Mouse (Mus musculus): Measurements from ENCODE around the gene Hist2h3c1.
"Not testable (repeated sequence)": the region's sequence is repeated elsewhere in the genome, so short reads cannot be mapped to it uniquely, and the experiment has no call there.

Hist2h3c1 gene

DNA sequence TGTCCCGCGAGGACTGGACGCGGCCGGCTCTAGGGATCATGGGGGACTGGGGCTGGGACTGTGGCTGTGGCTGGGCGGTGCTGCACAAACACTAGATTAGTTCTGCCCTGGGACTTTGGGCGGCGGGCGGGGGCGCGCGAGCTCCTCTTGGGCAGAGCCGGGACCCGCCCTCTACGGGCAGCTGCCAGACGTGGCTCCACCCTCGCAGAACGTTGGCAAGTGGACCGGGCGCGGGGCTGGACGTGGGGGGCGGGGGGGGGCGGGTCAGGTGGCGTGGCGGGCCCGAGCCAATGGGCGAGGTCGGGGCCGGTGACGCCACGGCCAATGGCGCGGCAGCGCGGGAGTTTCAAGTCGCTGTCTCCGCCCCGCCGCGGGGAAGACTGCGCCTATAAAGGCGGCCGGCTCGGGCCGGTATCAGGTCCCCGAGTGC is at the start of gene Hist2h3c1:
TSS of gene Hist2h3c1 (plus strand) at position 259 of the 430 bp plus-strand sequence.
- DNase-seq: not testable (repeated sequence)

DNA sequence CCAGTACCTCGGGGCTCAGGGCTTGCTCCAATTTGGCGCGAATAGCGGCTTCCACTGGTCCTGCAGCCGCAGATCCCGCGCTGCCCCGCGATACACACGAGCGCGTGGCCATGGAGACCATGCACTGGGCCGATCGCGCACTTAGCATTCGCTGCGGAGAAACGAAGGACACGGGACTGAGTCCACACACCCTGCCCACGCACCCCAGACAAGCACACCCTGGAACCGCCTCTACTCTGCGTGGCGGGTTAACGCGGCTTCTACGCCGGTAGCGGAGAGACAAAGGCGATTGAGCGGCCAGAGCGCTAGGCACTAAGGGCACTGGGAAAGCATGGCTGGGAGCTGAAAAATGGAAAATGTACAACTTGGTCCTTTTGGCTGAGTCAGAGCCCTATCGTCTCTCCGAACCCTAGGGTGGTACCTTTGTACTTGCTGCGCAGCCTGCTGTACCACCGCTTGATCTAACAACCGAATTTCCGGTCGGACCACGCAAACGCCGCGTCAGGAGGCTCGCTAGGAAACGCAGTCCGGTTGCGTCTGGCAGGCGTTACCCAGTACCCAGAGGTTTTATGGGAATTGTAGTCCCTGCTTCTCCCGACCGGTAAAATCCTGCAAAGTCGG is 49.2 kb upstream of the Hist2h3c1 start:
- DNase-seq: peak; percentile 92

DNA sequence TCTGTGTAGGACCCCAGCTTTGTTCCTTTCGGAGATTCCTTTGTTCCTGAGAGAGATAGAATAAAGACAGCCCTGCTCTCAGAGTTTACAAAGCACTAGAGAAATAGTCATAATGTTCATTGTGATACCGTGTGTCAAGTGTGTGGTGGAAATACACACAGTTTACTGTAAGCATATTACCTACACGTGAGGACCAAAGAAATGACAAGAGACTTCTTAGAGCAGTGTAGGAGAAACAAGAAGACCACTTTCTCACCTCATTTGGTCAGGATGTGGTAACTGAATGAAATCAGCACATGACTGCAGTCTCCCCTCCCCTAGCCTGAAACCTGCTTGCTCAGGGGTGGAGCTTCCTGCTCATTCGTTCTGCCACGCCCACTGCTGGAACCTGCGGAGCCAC is 48.3 kb upstream of the Hist2h3c1 start:
- DNase-seq: peak; percentile 31

DNA sequence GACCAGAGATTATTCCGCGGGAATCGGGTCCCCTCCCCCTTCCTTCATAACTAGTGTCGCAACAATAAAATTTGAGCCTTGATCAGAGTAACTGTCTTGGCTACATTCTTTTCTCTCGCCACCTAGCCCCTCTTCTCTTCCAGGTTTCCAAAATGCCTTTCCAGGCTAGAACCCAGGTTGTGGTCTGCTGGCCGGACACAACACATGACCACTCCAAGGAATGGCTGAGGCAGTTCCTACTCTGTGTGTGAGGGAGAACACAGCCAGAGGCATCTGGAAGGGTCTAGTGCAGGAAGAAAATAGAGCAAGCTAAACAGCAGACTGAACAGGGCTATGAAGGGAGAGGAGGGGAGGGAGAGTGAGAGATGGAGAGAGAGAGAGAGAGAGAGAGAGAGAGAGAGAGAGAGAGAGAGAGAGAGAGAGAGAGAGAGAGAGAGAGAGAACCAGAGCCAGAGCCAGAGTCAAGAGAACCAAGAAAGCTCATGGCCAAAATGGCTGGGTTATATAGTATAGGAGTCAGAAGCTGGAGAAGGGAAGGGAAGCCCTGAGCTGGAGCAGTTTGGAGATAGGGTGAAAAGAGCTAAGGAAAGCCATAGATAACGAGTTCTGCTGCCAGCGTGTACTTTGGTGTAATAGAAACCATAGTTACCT is 47.8 kb upstream of the Hist2h3c1 start:
- not testable (repeated sequence) for DNase-seq

DNA sequence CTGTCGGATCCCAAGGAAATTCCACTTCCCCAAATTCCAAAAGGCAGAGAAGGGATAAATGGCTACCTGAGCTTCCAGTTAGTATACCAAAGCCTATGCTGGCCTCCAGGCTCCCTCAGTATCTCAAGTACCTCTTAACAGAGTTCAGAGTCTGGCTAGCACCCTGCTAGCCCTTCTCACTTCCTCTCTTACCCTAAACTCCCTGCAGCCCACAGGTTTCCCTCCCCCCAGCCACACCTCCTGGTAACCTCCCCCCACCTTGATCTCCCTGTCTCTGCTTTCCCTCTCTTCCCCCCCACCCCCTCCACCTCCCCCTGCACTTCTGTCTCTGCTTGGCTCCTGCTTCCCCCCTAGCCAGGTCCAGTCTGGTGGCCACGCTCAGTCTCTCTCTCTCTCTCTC is 46.8 kb upstream of the Hist2h3c1 start:
- no peak for DNase-seq

DNA sequence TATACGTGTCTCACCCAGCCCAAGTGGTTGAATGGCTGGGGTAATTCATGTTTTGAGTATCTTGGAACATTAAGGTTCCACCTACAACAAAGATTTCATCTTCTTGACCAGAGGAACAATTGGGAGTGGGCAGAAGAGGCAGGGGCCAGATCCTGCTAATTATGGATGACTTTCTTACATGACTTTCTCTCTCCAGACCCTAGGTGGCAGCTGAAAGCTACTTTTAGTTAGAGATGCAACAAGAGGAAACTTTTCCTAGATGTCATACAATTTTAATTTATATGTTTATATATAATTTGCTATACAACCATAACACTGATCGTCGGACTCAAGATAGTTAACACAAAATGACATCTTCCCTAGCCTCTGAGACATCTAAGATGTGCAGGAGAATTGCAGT is 38.7 kb upstream of the Hist2h3c1 start:
- no peak for DNase-seq

DNA sequence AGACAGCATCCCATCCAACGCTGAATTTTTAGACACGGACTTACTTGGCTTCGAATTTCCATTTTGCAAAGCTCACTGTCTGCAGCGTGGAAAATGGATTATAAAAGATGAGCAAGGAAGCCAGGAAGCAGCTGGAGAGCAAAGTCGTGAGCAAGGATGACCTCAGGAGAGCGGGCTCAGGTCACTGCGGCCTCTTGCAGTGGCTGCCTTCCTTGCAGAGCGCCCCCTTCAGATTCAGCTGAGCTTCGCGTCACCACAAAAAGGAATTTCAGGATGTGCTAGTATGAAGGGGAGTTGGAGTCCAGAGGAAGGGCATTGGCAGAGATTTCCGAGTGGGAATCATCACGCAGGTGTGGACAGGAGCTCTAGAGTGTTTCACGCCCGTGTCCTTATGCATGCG is 37.2 kb upstream of the Hist2h3c1 start:
- peak; percentile 38 for DNase-seq

DNA sequence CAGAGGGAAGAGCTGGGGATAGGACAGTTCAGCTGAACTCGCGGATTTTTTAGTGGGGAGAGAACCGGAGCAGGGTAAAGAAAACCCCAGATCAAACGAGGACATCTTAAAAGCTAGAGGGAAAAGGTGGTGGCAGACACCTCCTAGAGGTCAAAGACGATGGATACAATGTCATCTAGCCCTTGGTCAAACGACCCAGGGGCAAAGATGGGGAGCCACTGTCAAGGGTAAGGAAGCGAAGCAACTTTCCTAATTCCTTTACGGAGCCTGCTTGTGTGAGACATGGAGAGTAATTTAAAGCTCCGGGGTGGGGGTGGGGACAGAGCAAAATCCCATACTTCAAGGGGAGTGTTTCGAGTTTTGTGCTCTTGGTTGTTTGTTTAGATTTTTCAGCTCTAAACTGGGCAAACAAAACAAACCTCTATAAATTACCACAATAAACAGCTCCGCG is 27.3 kb upstream of the Hist2h3c1 start:
- DNase-seq: no peak

DNA sequence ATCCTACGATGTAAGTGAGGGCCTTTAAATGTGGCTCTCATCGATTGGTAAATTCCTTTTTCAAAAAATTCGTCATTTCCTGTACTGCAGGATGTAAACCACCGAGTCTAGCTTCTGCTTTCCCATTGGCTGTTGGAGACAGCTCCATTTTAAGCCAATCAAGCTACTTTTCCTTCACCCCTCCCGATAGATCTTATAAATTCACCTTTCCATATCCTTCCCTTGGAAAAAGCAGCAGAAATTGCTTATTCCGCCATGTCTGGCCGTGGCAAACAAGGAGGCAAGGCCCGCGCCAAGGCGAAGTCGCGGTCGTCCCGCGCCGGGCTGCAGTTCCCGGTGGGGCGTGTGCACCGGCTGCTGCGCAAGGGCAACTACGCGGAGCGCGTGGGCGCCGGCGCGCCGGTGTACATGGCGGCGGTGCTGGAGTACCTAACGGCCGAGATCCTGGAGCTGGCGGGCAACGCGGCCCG is 26.8 kb upstream of the Hist2h3c1 start, which contains the start of the genes Bola1 and Hist2h2ab:
TSS of gene Bola1 (minus strand) at position 49 of the 470 bp plus-strand sequence.
TSS of gene Hist2h2ab (plus strand) at position 205 of the 470 bp plus-strand sequence.
- peak; percentile 94 for DNase-seq

DNA sequence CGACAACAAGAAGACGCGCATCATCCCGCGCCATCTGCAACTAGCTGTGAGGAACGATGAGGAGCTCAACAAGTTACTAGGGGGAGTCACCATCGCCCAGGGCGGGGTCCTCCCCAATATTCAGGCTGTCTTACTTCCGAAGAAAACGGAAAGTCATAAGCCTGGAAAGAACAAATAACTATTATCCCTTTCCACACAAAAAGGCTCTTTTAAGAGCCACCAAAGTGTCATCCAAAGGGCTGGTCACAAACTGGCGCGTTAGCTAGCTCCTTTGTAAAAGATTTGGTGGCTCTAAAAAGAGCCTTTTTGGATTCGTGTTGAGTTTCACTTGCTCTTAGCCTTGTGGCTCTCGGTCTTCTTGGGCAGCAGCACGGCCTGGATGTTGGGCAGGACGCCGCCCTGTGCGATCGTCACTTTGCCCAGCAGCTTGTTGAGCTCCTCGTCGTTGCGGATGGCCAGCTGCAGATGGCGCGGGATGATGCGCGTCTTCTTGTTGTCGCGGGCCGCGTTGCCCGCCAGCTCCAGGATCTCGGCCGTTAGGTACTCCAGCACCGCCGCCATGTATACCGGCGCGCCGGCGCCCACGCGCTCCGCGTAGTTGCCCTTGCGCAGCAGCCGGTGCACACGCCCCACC is 26.2 kb upstream of the Hist2h3c1 start:
- DNase-seq: peak; percentile 67

DNA sequence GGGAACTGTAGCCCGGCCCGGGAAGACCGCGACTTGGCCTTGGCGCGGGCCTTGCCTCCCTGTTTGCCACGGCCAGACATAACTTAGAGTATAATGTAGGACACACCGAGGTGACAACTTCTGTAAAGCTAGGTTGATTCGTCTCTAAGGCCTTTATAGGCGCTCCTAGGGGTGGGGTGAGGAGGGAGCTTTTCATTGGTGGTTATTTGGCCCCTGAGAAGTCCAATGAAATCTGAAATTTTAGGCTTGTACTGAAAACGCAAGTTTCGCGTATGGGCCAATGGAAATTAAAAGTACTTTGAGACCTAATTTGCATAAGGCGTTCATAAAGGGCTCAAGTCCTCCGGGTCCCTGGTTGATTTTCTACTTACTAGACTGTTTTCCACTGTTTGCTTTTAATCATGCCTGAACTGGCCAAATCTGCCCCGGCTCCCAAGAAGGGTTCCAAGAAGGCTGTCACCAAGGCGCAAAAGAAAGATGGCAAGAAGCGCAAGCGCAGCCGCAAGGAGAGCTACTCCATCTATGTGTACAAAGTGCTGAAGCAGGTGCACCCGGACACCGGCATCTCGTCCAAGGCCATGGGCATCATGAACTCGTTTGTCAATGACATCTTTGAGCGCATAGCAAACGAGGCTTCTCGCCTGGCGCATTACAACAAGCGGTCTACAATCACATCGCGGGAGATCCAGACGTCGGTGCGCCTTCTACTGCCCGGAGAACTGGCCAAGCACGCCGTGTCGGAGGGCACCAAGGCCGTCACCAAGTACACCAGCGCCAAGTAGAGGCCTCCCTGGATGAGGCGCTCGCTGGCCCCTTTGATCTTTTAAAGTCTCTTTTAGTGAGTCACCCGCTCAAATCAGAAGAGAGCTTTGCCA is 25.5 kb upstream of the Hist2h3c1 start, which contains the start of the genes Hist2h2ac and Hist2h2be:
TSS of gene Hist2h2ac (minus strand) at position 116 of the 875 bp plus-strand sequence.
TSS of gene Hist2h2be (plus strand) at position 355 of the 875 bp plus-strand sequence.
- peak; percentile 95 for DNase-seq

DNA sequence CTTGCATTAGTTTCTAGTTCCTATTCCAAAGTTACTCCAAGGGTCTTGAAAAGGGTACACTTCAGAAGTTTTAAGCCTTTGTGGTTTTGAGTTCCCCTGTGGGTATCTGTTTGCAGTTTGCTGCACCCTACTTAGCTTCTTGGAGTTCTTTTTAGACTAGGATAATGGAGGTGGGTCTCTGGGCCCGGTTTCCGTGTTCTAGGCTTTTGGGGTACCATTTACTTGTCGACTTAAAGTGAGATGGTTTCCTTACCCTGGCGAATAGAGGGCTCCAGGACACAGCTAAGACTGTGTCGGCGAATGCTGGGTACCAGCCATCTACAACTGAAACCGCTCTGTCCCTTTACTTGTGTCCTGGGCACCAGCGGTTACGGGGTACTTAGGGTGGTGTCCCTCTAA is 24.8 kb upstream of the Hist2h3c1 start:
- no peak for DNase-seq

DNA sequence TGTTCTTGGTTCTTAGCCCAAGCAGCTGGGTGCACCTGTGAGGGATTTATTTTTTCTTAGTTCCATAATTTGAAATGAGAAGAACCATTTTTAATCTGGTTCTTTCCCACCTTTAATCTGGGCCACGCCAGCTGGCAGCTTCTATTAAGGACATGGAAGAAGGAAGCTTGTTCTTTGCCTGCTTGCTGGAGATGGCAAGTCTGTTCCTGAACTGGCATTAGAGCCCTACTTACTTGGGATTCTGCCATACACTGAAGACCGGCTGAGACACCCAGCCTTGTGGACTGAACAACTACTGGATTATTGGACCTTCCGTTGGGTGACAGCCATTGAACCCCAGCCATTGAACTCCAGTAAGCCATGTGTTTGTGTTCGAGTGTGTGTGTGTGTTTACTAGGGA is 23.7 kb upstream of the Hist2h3c1 start:
- no peak for DNase-seq

DNA sequence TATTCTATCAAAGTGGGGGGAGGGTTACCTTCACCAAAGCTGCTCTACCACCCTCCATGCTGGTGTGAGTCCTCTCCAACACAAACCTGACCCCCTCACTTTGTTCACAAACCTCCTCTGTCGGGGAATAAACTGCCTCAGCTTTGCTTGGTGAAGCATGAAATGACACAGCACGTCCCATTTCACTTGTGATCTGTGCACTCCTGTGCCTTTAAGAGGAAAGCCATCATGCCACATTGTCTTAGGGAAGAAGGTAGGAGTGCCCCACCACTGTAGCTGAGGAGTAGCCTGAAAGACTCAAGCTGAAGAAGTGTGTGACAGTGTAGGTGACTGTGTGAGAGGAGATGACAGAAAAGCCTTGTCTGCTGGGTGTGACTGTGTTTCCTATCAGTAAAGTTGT is 21.1 kb upstream of the Hist2h3c1 start:
- DNase-seq: peak; percentile 47

DNA sequence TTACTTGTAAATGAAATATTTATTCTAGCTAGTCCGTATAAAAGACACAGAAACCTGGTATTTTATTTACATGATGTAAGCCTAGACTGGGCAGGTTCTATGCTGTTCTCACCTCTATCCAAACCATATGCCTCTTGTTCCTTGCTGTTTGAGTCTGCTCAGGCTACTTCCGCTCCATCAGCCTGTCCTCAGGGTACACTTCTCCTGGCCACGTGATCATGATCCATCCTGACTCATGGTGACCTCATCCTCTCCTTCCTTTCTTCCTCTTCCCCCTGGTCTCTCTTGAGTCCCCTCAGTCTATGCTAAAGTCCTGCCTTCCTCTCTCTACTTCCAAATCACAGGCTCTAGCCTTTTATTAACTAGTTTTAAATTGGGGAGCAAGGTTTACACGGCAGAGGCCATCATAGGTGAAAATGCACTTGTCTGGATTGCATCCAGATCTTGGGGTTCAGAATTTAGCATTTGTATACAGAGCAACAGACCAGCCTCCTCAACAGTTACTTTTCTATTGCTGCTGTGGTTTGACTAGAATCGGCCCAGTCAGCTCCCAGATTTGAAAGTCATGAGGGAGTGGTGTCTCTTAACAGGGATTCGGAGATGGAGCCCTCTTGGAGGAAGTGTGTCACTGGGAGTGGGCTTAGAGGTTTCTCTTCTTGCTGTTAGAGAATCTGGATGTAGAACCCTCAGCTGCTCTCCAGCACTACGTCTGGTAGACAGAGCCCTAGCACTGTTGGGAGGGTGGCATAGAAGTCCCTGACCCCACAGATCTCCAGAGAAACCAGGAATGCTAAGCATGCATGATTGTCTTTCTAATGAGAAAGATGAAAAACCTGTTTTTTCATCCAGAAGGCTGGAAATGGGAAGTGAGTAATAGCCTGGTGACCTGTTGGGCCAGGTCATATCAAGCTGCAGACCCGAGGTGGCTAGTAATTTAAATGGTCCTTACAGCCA is 19.5 kb upstream of the Hist2h3c1 start:
- peak; percentile 39 for DNase-seq

DNA sequence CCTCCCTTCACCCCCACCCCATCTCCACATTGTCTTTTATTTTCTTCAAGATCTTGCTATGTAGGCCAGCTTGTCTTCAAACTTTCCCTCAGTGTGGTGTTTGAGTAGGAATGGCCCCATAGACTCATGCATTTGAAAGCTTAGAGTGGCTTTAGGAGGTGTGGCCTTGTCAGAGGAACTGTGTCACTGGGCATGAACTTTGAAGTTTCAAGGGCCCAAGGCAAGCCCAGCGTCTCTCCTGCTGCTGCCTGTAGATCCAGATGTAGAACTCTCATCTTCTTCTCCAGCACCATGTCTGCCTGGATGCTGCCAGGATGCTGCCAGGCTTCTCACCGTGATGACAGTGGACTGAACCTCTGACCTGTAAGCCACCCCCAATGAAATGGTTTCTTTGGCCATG is 17.7 kb upstream of the Hist2h3c1 start:
- no peak for DNase-seq

DNA sequence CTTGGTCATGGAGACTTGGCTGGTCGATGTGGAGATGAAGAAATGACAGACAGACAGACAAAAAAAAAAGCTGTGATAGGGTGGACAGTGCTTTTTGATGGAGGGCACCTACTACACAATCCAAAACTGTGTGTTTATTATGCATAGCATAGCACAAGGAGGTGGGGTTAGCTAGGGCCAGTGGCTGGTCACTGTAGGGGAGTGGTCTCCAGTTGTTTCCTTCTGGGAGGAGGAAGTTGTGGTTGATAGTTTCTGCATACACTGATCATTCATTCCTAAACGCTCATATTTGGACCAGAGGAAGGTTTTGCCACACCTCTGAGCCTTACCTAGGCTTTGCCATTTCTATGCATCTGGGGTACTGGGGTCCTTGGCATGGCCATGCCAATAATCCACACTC is 16.1 kb upstream of the Hist2h3c1 start:
- no peak for DNase-seq

DNA sequence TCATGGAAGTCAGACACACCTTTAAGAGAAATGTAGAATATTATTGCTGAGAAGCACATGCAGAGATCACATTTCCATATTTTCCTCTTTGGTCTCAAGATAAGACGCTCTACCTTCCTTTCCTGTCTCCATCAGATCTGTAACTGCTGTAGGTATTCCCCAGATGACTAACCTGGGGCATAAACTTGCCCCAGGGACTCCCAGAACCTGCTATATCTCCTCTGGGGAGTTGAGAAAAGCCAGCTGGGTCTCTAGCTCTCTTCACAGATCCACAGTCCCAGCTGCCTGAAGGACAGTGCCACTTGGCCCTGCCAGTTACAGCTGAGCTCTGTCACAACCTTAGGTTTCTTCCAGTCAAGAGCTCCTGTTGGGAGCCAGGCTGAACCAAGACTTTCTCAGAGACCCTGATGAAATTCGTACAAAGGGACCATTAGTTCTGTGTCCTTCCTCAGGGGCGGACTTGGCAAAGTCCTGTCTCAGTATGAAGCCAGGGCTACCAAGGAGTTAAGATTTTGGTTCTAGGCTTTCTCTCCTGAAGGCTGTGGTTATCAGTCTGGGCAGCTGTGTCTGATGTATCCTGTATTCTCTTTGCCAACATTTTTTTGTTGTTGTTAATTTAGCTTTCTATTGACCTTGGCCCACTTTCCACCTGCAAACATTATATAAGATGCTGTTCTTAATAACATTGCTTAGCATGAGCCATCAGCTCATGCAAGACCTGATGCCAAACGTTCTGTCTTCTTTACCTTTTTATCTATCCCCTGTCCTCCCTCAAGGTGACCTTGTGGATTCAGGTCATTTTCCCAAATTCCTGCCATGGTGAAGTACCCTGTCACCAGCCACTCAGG is 15.4 kb upstream of the Hist2h3c1 start:
- DNase-seq: no peak

DNA sequence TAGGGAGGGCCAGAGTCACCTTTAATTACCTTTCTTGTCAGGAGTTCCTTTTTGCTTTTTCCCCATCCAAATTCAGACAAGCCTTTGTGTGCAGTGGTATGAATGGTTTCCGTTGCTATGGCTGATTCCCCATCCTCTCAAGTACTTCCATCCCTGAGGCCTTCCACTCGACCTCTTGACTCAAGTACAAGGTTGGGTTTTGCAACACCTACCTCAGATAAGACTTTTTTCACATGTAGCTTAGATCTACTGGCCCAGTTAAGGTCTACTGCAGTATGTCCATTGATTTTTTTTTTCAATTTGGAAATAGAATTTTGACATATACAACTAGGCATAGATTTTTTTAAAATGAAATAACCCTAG is 14.7 kb upstream of the Hist2h3c1 start:
- DNase-seq: no peak

DNA sequence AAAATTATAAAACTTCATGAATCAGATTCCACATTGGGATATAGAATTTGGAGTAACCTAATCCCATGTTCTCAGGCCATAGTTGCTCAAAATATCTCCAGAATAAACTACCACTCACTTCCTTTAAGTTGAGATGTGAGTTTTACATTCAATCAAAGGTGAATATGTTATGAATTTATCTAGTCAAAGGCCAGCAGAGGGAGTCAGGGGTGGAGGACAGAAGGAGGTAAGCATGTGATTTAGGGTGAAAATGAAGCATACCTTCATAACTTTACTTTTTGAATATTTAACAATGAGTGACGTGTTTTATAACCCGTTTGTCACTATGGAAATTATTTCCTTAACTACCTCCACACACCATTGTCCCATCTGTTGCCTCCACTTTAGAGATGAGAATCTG is 11.6 kb upstream of the Hist2h3c1 start:
- DNase-seq: no peak

DNA sequence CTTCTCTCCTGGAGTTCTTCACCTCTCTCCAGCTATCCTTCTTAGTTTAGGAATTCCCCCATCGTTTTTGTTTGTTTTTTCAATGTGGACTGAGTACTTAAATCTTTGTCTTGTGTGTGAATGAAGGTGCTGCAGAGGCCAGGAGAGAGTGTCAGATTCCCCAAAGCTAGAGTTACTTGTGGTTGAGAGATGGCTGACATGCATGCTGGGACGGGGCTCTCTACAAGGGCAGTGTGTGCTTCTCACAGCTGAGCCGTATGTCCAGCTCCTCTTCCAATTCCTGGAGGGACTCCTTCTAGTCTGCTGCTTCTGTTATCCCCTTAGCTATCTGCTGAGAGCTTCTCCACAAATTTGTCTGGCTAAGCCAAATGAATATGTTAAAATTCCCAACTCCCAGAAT is 10.6 kb upstream of the Hist2h3c1 start:
- peak; percentile 15 for DNase-seq

All from retina, postnatal 1 day (tissue).